Mouse (Mus musculus) MEL (cell line): ENCODE measurements around the gene Pnpo. TPM values are rescaled to one million over a fixed set of nuclear protein-coding genes. Genes with fewer than 3 reads are reported as not detected.

Source experiments
- DNase-seq: peaks from one replicate; pipeline ENCODE4 v3.0.0; 2011; ENCODE audit warnings: low read depth, low spot score
- H3K27ac ChIP-seq: 2 replicates; pipeline ENCODE4 v1.5.1; 2012; ENCODE audit warnings: low read depth, mild to moderate bottlenecking, control low read depth, low read length, moderate library complexity; ENCODE audit not compliant: control insufficient read depth
- H3K27me3 ChIP-seq, 2 experiments: fragments of 150-350 bp in 1 of 2; sonication (generic) in 1 of 2; 2 replicates each; pipeline ENCODE4 v1.6.1; 2012; ENCODE audit warnings: low read length in 2 of 2, mild to moderate bottlenecking in 2 of 2, improper control_type of control experiment in 1 of 2, moderate library complexity in 1 of 2; ENCODE audit not compliant: insufficient read depth in 2 of 2, control insufficient read depth in 1 of 2
- H3K36me3 ChIP-seq, 2 experiments: 2 replicates each; pipeline ENCODE4 v1.6.1; 2012 to 2014; ENCODE audit warnings: low read length in 2 of 2, improper control_type of control experiment in 1 of 2, inconsistent platforms in 1 of 2, mild to moderate bottlenecking in 1 of 2; ENCODE audit not compliant: insufficient read depth in 2 of 2, control insufficient read depth in 1 of 2
- H3K4me1 ChIP-seq, 2 experiments: fragments of 150-350 bp in 1 of 2; sonication (generic) in 1 of 2; 2 replicates each; pipeline ENCODE4 v1.6.1; 2012; ENCODE audit warnings: low read length in 2 of 2, improper control_type of control experiment in 1 of 2, mild to moderate bottlenecking in 1 of 2; ENCODE audit not compliant: insufficient read depth in 2 of 2, control insufficient read depth in 1 of 2
- H3K4me3 ChIP-seq, 2 experiments: fragments of 150-350 bp in 1 of 2; sonication (generic) in 1 of 2; 2 replicates each; pipeline ENCODE4 v1.5.1; 2012; ENCODE audit warnings: low read depth in 2 of 2, low read length in 2 of 2, mild to moderate bottlenecking in 2 of 2, moderate library complexity in 2 of 2, control low read depth in 1 of 2, improper control_type of control experiment in 1 of 2; ENCODE audit not compliant: control insufficient read depth in 1 of 2, insufficient read depth in 1 of 2
- H3K79me2 ChIP-seq: 2 replicates; pipeline ENCODE4 v1.6.1; 2012; ENCODE audit warnings: mild to moderate bottlenecking, low read length, moderate library complexity; ENCODE audit not compliant: control insufficient read depth, poor library complexity, insufficient read depth
- H3K9ac ChIP-seq: 2 replicates; pipeline ENCODE4 v1.6.1; 2012; ENCODE audit warnings: low read depth, mild to moderate bottlenecking, control low read depth, low read length, moderate library complexity; ENCODE audit not compliant: control insufficient read depth, poor library complexity, severe bottlenecking
- H3K9me3 ChIP-seq: fragments of 150-350 bp; sonication (generic); replicated peaks from 2 replicates; pipeline ENCODE4 v1.6.1; 2012; ENCODE audit warnings: mild to moderate bottlenecking, low read length, improper control_type of control experiment, moderate library complexity; ENCODE audit not compliant: insufficient read depth
- BHLHE40 ChIP-seq: IDR thresholded peaks from 2 replicates; pipeline ENCODE4 v1.6.1; 2012; ENCODE audit warnings: low read depth, mild to moderate bottlenecking, inconsistent platforms, low read length, improper control_type of control experiment, borderline replicate concordance
- CHD1 ChIP-seq: IDR thresholded peaks from 2 replicates; pipeline ENCODE4 v1.6.1; 2012; ENCODE audit warnings: low read depth, mild to moderate bottlenecking, inconsistent platforms, low read length, improper control_type of control experiment
- CHD2 ChIP-seq: IDR thresholded peaks from 2 replicates; pipeline ENCODE4 v1.6.1; 2011; ENCODE audit warnings: low read length, improper control_type of control experiment
- CTCF ChIP-seq, 3 experiments: IDR thresholded peaks in 2 of 3; conservative IDR thresholded peaks in 1 of 3; 2 replicates each; pipeline ENCODE4 v1.5.1; 2011 to 2012; ENCODE audit warnings: low read length in 3 of 3, low read depth in 2 of 3, mild to moderate bottlenecking in 2 of 3, improper control_type of control experiment in 1 of 3, inconsistent platforms in 1 of 3, mixed read lengths in 1 of 3, moderate library complexity in 1 of 3; ENCODE audit not compliant: control insufficient read depth in 1 of 3, insufficient read depth in 1 of 3, poor library complexity in 1 of 3, severe bottlenecking in 1 of 3
- ELF1 ChIP-seq: IDR thresholded peaks from 2 replicates; pipeline ENCODE4 v1.6.1; 2014; ENCODE audit warnings: low read depth, mild to moderate bottlenecking, inconsistent platforms, low read length, improper control_type of control experiment, moderate library complexity
- EP300 ChIP-seq, 2 experiments: IDR thresholded peaks; 2 replicates each; pipeline ENCODE4 v1.6.1; 2011; ENCODE audit warnings: improper control_type of control experiment in 2 of 2, low read length in 2 of 2, low read depth in 1 of 2, mild to moderate bottlenecking in 1 of 2
- ETS1 ChIP-seq: IDR thresholded peaks from 2 replicates; pipeline ENCODE4 v1.6.1; 2012; ENCODE audit warnings: low read depth, mild to moderate bottlenecking, inconsistent platforms, low read length, improper control_type of control experiment, moderate library complexity
- GABPA ChIP-seq: IDR thresholded peaks from 2 replicates; pipeline ENCODE4 v1.6.1; 2012; ENCODE audit warnings: low read depth, mild to moderate bottlenecking, inconsistent platforms, low read length, improper control_type of control experiment, moderate library complexity
- GATA1 ChIP-seq: IDR thresholded peaks from 2 replicates; pipeline ENCODE4 v1.6.1; 2011; ENCODE audit warnings: low read depth, low read length, improper control_type of control experiment
- HCFC1 ChIP-seq: IDR thresholded peaks from 2 replicates; pipeline ENCODE4 v1.6.1; 2012; ENCODE audit warnings: low read depth, mild to moderate bottlenecking, inconsistent platforms, low read length, improper control_type of control experiment, moderate library complexity
- JUND ChIP-seq: IDR thresholded peaks from 2 replicates; pipeline ENCODE4 v1.6.1; 2011; ENCODE audit warnings: low read depth, mild to moderate bottlenecking, improper control_type of control experiment, low read length
- KAT2A ChIP-seq: conservative IDR thresholded peaks from 2 replicates; pipeline ENCODE4 v1.6.1; 2012; ENCODE audit warnings: low read depth, low read length, improper control_type of control experiment, inconsistent platforms
- MAFK ChIP-seq: IDR thresholded peaks from 2 replicates; pipeline ENCODE4 v1.6.1; 2011; ENCODE audit warnings: low read depth, mild to moderate bottlenecking, low read length, improper control_type of control experiment, borderline replicate concordance
- MAX ChIP-seq: IDR thresholded peaks from 2 replicates; pipeline ENCODE4 v1.6.1; 2011; ENCODE audit warnings: low read length, improper control_type of control experiment
- MAZ ChIP-seq: IDR thresholded peaks from 2 replicates; pipeline ENCODE4 v1.6.1; 2012; ENCODE audit warnings: low read depth, mild to moderate bottlenecking, inconsistent platforms, low read length, improper control_type of control experiment
- MEF2A ChIP-seq: IDR thresholded peaks from 2 replicates; pipeline ENCODE4 v1.6.1; 2014; ENCODE audit warnings: low read depth, mild to moderate bottlenecking, inconsistent platforms, low read length, improper control_type of control experiment; ENCODE audit not compliant: poor library complexity, insufficient replicate concordance, severe bottlenecking; ENCODE audit errors: extremely low read depth
- MXI1 ChIP-seq: IDR thresholded peaks from 2 replicates; pipeline ENCODE4 v1.6.1; 2011; ENCODE audit warnings: mild to moderate bottlenecking, low read depth, low read length, improper control_type of control experiment
- MYC ChIP-seq: IDR thresholded peaks from 2 replicates; pipeline ENCODE4 v1.6.1; 2011; ENCODE audit warnings: low read depth, mild to moderate bottlenecking, low read length, improper control_type of control experiment, moderate library complexity
- NRF1 ChIP-seq: IDR thresholded peaks from 2 replicates; pipeline ENCODE4 v1.6.1; 2014; ENCODE audit warnings: low read depth, mild to moderate bottlenecking, inconsistent platforms, low read length, improper control_type of control experiment, moderate library complexity; ENCODE audit not compliant: poor library complexity, insufficient read depth, severe bottlenecking
- POLR2A ChIP-seq, 2 experiments: IDR thresholded peaks; 2 replicates each; pipeline ENCODE4 v1.6.1; 2011 to 2012; ENCODE audit warnings: low read length in 2 of 2, mild to moderate bottlenecking in 2 of 2, control low read depth in 1 of 2, improper control_type of control experiment in 1 of 2, low read depth in 1 of 2, moderate library complexity in 1 of 2; ENCODE audit not compliant: control insufficient read depth in 1 of 2, insufficient read depth in 1 of 2, poor library complexity in 1 of 2
- POLR2AphosphoS2 ChIP-seq: IDR thresholded peaks from 2 replicates; pipeline ENCODE4 v1.6.1; 2011; ENCODE audit warnings: low read length, improper control_type of control experiment
- POLR2AphosphoS5 ChIP-seq: IDR thresholded peaks from 2 replicates; pipeline ENCODE4 v1.6.1; 2012; ENCODE audit warnings: low read depth, borderline replicate concordance, mild to moderate bottlenecking, inconsistent platforms, low read length, moderate library complexity, mixed read lengths
- RAD21 ChIP-seq: IDR thresholded peaks from 2 replicates; pipeline ENCODE4 v1.6.1; 2011; ENCODE audit warnings: mild to moderate bottlenecking, low read depth, low read length, improper control_type of control experiment
- RCOR1 ChIP-seq: IDR thresholded peaks from 2 replicates; pipeline ENCODE4 v1.6.1; 2012; ENCODE audit warnings: low read depth, mild to moderate bottlenecking, inconsistent platforms, low read length, improper control_type of control experiment
- SIN3A ChIP-seq: IDR thresholded peaks from 2 replicates; pipeline ENCODE4 v1.6.1; 2012; ENCODE audit warnings: low read length, improper control_type of control experiment, inconsistent platforms
- SMC3 ChIP-seq: IDR thresholded peaks from 2 replicates; pipeline ENCODE4 v1.6.1; 2011; ENCODE audit warnings: low read depth, low read length, improper control_type of control experiment
- TAL1 ChIP-seq: IDR thresholded peaks from 2 replicates; pipeline ENCODE4 v1.6.1; 2012; ENCODE audit warnings: mild to moderate bottlenecking, inconsistent platforms, low read length, moderate library complexity, mixed read lengths
- TBP ChIP-seq: IDR thresholded peaks from 2 replicates; pipeline ENCODE4 v1.8.0; 2011; ENCODE audit warnings: low read depth, low read length, improper control_type of control experiment
- TCF12 ChIP-seq: IDR thresholded peaks from 2 replicates; pipeline ENCODE4 v1.6.1; 2014; ENCODE audit warnings: low read depth, mild to moderate bottlenecking, inconsistent platforms, low read length, improper control_type of control experiment, moderate library complexity
- UBTF ChIP-seq: IDR thresholded peaks from 2 replicates; pipeline ENCODE4 v1.6.1; 2012; ENCODE audit warnings: low read depth, mild to moderate bottlenecking, inconsistent platforms, low read length, improper control_type of control experiment, moderate library complexity, borderline replicate concordance; ENCODE audit not compliant: insufficient read depth
- USF1 ChIP-seq: IDR thresholded peaks from 2 replicates; pipeline ENCODE4 v1.6.1; 2014; ENCODE audit warnings: low read depth, mild to moderate bottlenecking, inconsistent platforms, low read length, improper control_type of control experiment, moderate library complexity
- USF2 ChIP-seq, 2 experiments: IDR thresholded peaks; 2 replicates each; pipeline ENCODE4 v1.6.1; 2011 to 2012; ENCODE audit warnings: improper control_type of control experiment in 2 of 2, low read length in 2 of 2, borderline replicate concordance in 1 of 2, inconsistent platforms in 1 of 2, low read depth in 1 of 2, mild to moderate bottlenecking in 1 of 2; ENCODE audit not compliant: insufficient read depth in 1 of 2
- ZC3H11A ChIP-seq: IDR thresholded peaks from 2 replicates; pipeline ENCODE4 v1.6.1; 2012; ENCODE audit warnings: low read depth, mild to moderate bottlenecking, inconsistent platforms, low read length, improper control_type of control experiment
- ZKSCAN1 ChIP-seq: IDR thresholded peaks from 2 replicates; pipeline ENCODE4 v1.6.1; 2012; ENCODE audit warnings: low read depth, mild to moderate bottlenecking, inconsistent platforms, low read length, improper control_type of control experiment, moderate library complexity
- ZNF384 ChIP-seq: IDR thresholded peaks from 2 replicates; pipeline ENCODE4 v1.6.1; 2012; ENCODE audit warnings: low read depth, mild to moderate bottlenecking, inconsistent platforms, low read length, improper control_type of control experiment
- polyA plus RNA-seq, 2 experiments: library from polyadenylated mRNA; stranded (reverse) in 1 of 2; unstranded in 1 of 2; fragments of >175 nt in 1 of 2; fragments of >200 nt in 1 of 2; gene quantifications; 2 replicates each; pipeline versions ENCODE4 v1.2.1 to v1.2.4; 2012; ENCODE audit warnings: low replicate concordance in 2 of 2, low read depth in 1 of 2; ENCODE audit not compliant: insufficient read length in 2 of 2, insufficient read depth in 1 of 2, missing spikeins in 1 of 2
- total RNA-seq: library from RNA; depleted of rRNA; stranded (reverse); fragments of 300-350 nt; gene quantifications from 2 replicates; pipeline ENCODE4 v1.2.3, GENCODE M21; 2012

Gene Pnpo
- total and polyA plus RNA-seq, 3 experiments: 38.8 to 55.7 TPM; not detected in 1

- Histone ChIP-seq H3K9me3 (no peaks in the 10 kb centered on the region), H3K27ac (peak overlapping the region; percentile 83), H3K27me3 (no peaks in the 10 kb centered on the region), H3K4me1 (peaks cover 32 to 74% of the 10 kb centered on the region in 2 experiments), H3K4me3 (peak overlapping the region; percentile 63 to 69), H3K36me3 (peaks cover 17 to 72% of the 10 kb centered on the region in 2 experiments), H3K79me2 (peaks cover 46% of the 10 kb centered on the region), H3K9ac (peak overlapping the region; percentile 85)
- peak; percentile 86 for DNase-seq
- TF ChIP-seq RCOR1: no peak
- peak; percentile 40 to 65; a peak in 3 of 4 replicates for TF ChIP-seq POLR2A (IDR thresholded peaks at IDR 0.05; ENCODE audit: control insufficient read depth in 1 of 2, insufficient read depth in 1 of 2, low read depth in 1 of 2, low read length in 2 of 2, poor library complexity in 1 of 2)
- 0 out of 2 replicates have a peak, but pooled peaks have one; percentile 37 for TF ChIP-seq POLR2AphosphoS2
- no peak for TF ChIP-seq ZC3H11A
- TF ChIP-seq ZNF384: no peak
- no peak for TF ChIP-seq ETS1
- peak; percentile 45 for TF ChIP-seq TCF12
- TF ChIP-seq MAZ: peak; percentile 57; the same call in 1 of the 2 replicates
- TF ChIP-seq ELF1: no peak
- no peak for TF ChIP-seq BHLHE40
- TF ChIP-seq NRF1: no peak
- TF ChIP-seq UBTF: no peak
- no peak for TF ChIP-seq ZKSCAN1
- no peak for TF ChIP-seq POLR2AphosphoS5
- TF ChIP-seq JUND: no peak
- TF ChIP-seq MAX: peak; percentile 89
- TF ChIP-seq MXI1: peak; percentile 96
- TF ChIP-seq HCFC1: 0 out of 2 replicates have a peak, but pooled peaks have one; percentile 17
- peak; percentile 78; the same call in 1 of the 2 replicates for TF ChIP-seq SIN3A
- no peak for TF ChIP-seq RAD21
- no peak for TF ChIP-seq USF2 (IDR thresholded peaks at IDR 0.05; ENCODE audit: borderline replicate concordance in 1 of 2, insufficient read depth in 1 of 2, low read depth in 1 of 2, low read length in 2 of 2)
- no peak for TF ChIP-seq MAFK
- no peak for TF ChIP-seq SMC3
- no peak for TF ChIP-seq CHD2
- no peak for TF ChIP-seq MEF2A
- peak; percentile 39; the same call in 1 of the 2 replicates for TF ChIP-seq TBP
- peak; percentile 96; the same call in 1 of the 2 replicates for TF ChIP-seq MYC
- no peak for TF ChIP-seq CTCF (IDR thresholded peaks at IDR 0.05 in 2 of 3, conservative IDR thresholded peaks at IDR 0.05 in 1 of 3; ENCODE audit: control insufficient read depth in 1 of 3, insufficient read depth in 1 of 3, low read depth in 2 of 3, low read length in 3 of 3, poor library complexity in 1 of 3, severe bottlenecking in 1 of 3)
- TF ChIP-seq USF1: no peak
- peak; percentile 12 to 34; a peak in 1 of 4 replicates for TF ChIP-seq EP300 (IDR thresholded peaks at IDR 0.05; ENCODE audit: low read depth in 1 of 2, low read length in 2 of 2)
- no peak for TF ChIP-seq GABPA
- no peak for TF ChIP-seq KAT2A
- TF ChIP-seq GATA1: no peak
- peak; percentile 87 for TF ChIP-seq TAL1
- TF ChIP-seq CHD1: peak; percentile 70; the same call in 1 of the 2 replicates
Measured at GRCm38 (mm10) chr11:96944844-96945580, 1.2 kb upstream of the Pnpo start.
